Mouse (Mus musculus) liver, embryonic 14.5 days (tissue): Measurements from ENCODE around the gene Tmem88b.

Experiments
- CTCF ChIP-seq: IDR thresholded peaks from 2 replicates; pipeline ENCODE4 v1.5.1; 2016; ENCODE audit warnings: antibody characterized with exemption, low read depth, control low read depth
- EP300 ChIP-seq: IDR thresholded peaks from 2 replicates; pipeline ENCODE4 v1.6.1; 2016; ENCODE audit warnings: antibody characterized with exemption, low read depth

DNA sequence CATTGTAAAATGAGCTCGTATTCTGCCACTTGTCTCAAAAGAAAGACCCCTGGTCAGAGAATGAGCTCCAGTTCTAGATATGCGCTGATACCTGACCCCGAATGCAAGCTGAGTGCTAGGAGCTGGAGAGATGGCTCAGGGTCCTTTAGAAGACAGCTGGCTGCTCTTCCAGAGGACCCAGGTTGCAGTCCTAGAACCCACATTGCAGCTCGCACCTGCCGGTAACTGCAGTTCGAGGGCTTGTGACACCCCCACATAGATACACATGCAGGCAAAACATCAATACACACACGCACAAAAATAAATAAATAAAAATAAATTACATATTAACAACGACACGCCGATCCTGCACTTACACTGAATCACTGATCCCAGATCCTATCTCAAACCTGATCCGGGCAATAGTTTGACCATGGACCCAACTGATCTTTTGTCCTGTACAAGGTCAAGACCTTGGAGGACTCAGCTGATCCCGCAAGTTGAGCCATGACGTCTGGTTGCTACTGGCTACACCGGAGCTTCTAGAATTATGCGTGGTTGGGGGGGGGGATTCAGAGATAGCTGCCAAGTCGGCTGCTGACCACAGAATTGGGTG, 2.1 kb downstream of the Tmem88b start:
- TF ChIP-seq CTCF (no peak), EP300 (no peak)
